Mouse (Mus musculus) brown adipose tissue, adult 24 weeks (tissue): Measurements from ENCODE around the gene Lactb. TPM values are rescaled to one million over a fixed set of nuclear protein-coding genes. Genes with fewer than 3 reads are reported as not detected.
A peak's percentile ranks its signal among the peaks of the same experiment; 100 is the strongest.

Source experiments
- H3K27ac ChIP-seq: fragments of 200-500 bp; replicated peaks from 2 replicates; pipeline ENCODE4 v1.5.1; 2012; ENCODE audit warnings: low read depth, mild to moderate bottlenecking, low read length
- H3K4me1 ChIP-seq: fragments of 200-500 bp; 2 replicates; pipeline ENCODE4 v1.6.1; 2012; ENCODE audit warnings: low read length, mixed read lengths; ENCODE audit not compliant: control insufficient read depth, insufficient read depth, insufficient read length
- H3K4me3 ChIP-seq: fragments of 200-500 bp; 2 replicates; pipeline ENCODE4 v1.5.1; 2012; ENCODE audit warnings: low read depth, mild to moderate bottlenecking, low read length, moderate library complexity; ENCODE audit not compliant: insufficient read depth
- polyA plus RNA-seq: library from polyadenylated mRNA; stranded (reverse); fragments of >200 nt; gene quantifications from 2 replicates; pipeline ENCODE4 v1.2.4, GENCODE M21; 2012; ENCODE audit not compliant: missing spikeins, insufficient read depth, insufficient read length

Lactb gene
- polyA plus RNA-seq, 1 experiment: 27.1 TPM

- Histone ChIP-seq H3K27ac (no peak overlapping the region), H3K4me3 (no peak overlapping the region), H3K4me1 (peaks cover 5% of the 10 kb centered on the region; the same call in 1 of the 2 replicates)
Observed at GRCm38 (mm10) chr9:66952886-66953285, 22.4 kb downstream of the Lactb start.

DNA sequence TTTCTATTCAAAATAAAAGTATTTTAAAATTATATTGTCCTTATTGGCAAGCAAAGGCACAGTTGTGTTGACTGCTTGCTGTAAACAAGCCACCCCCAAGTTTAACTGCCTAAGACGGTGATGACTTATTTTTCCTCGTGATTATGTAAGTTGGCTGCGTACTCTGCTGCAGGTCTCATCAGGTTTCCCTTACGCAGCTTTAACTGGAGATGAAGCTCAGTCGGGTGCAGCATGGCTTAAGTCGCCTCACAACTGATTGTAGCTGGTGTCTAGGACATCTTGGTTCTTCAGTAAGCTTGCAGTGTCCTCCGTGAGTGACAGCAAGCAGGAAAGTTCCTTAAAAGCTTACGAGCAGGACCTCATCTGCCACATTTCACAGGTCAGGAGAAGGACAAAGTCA, 23.0 kb downstream of the Lactb start:
- Histone ChIP-seq H3K4me3 (no peak overlapping the region), H3K27ac (no peak overlapping the region)

DNA sequence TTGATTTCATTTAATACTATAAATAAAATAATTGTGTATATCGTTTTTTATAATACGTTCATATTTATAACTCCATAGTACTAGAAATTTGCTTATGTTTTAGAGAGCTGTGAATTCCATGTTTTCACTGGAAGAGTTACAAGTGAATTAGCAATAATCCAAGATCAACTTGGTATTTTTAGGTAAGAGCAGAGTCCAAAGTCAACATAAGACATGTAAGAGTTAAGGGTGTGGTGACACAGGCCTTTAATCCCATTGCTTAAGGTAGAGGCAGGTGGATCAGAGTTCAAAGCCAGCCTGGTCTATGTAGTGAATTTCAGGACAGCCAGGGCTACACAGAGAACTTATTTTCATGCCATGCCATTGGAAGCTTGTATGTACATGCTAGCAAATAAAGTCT, 26.7 kb downstream of the Lactb start:
- H3K27ac ChIP-seq: no peak overlapping the region
- H3K4me3 ChIP-seq: no peak overlapping the region
- H3K4me1 ChIP-seq: no peaks in the 10 kb centered on the region; the same call in 1 of the 2 replicates

More for the DNA sequence above, 23.0 kb downstream of the Lactb start:
- H3K4me1 ChIP-seq: 0 out of 2 replicates have a peak, but pooled peaks cover 2% of the 10 kb centered on the region

DNA sequence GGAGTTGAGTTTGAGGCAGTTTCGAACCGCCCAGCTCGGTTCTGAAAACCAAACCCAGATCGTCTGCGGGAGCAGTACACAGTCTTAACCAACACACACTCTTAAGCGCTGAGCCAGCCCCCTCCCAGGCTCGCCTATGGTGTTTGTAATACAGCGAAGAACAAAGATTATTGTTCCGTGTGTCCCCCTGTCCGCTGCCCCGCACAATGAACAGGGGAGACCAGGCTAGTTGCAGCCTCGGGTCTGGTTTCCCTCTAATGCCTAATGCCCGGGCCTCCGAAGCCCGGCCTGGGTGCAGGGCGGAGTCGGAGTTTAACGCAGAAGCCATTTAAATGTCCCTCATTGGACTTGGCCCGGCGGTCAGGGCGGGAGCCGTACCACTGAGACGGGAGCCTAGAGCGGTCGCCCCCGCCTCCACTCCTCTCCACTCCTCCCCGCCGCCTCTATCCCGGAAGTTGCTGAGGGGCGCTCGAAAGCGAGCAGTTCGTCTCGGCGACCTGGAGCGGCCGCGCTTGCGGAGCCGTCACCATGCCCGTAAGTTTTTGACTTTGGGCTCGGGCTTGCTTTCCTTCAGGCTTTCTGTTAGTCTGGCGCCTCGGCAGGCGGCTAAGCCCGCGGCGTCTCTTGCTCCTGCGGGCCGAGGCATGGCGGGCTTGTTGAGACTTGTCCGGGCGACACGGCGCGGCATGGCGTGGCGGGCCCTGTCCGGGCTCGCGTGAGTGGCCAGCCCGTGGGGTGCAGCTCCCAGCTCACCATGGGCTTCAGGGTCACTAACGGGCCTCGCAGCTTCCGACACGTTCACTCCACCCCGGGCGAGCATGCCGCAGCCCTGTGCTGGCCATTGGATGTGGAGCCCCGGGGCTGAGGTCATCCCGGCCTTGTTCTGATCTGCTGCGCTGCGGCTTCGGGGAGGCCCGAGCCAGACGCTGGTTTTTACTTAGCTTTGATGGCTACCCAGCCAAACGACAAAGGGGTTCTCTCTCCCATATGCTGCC, 29.3 kb downstream of the Lactb start, which contains the start of gene Rps27l:
Gene Rps27l (plus strand): TSS at position 440 of the 995 bp plus-strand sequence.
- H3K4me3 ChIP-seq: peak within 1 kb of the TSS; percentile 86
- no peaks in the 10 kb centered on the region; the same call in 1 of the 2 replicates for H3K4me1 ChIP-seq
- peak within 1 kb of the TSS; percentile 86 for H3K27ac ChIP-seq

DNA sequence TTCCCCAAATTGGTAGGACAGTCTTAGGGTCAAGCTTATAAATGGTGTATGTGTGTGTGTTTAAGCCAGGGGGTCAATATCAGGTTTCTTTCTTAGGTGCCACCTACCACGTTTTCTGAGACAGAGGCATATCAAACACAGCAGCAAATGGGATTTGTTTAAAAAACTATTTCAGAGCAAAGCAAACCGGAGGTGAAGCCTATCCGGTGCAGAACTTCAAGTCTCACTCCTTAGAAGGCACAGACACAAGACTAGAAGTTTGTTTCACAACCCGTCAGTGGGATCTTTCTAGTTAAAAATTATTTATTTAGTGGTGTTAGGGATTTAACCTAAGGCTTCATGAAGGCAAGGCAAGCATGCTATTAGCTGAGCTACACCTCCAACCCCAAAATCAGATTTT, 30.1 kb downstream of the Lactb start:
- Histone ChIP-seq H3K4me1 (no peaks in the 10 kb centered on the region; the same call in 1 of the 2 replicates), H3K27ac (peak overlapping the region; percentile 86), H3K4me3 (peak overlapping the region; percentile 86)

DNA sequence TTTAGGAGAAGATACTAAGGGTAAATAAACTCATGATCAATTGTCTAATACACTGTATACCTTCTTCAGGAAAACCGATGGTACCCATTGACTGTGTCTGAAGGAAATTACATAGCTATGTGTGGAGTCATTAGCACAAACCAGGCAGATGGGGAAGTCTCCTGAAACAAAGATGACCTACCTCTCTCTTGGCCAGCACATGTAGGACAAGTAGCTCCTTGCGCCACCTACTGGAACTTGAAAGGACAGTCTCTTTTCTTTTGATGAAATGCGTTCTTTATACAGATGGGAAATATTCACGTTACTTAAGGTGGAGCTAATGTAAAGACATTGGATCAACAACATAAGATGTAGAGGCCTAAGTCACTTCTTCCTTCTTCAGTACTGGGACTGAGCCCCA, 36.4 kb downstream of the Lactb start:
- no peak overlapping the region for H3K4me3 ChIP-seq

DNA sequence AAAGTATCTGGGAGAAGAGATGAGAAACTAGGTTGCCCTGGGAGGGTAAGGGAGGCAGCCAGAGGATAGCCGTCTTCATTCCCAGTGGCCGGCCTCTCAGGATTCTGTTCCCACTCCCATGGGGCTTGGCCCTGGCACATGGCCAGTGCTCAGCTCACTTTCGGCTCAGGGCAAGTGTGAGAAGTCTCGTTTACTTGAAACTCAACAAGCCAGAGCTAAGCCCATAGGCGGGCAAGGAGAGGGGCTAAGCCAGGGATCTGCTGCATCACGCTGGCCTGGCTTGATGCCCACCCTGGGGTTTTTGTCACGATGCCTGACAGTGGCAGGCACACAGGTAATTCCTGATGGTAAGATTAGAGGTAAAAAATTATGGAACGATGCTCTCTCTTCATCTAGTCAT, 37.8 kb downstream of the Lactb start:
- Histone ChIP-seq H3K27ac (no peak overlapping the region), H3K4me1 (no peaks in the 10 kb centered on the region), H3K4me3 (no peak overlapping the region)

More for the DNA sequence above, 36.4 kb downstream of the Lactb start:
- H3K27ac ChIP-seq: no peak overlapping the region
- H3K4me1 ChIP-seq: no peaks in the 10 kb centered on the region

- H3K4me1 ChIP-seq: no peaks in the 10 kb centered on the region
- no peak overlapping the region for H3K27ac ChIP-seq
- no peak overlapping the region for H3K4me3 ChIP-seq
Observed at GRCm38 (mm10) chr9:66933869-66934808, 41.1 kb downstream of the Lactb start.

- no peak overlapping the region for H3K27ac ChIP-seq
- no peak overlapping the region for H3K4me3 ChIP-seq
- H3K4me1 ChIP-seq: no peaks in the 10 kb centered on the region
Observed at GRCm38 (mm10) chr9:66930351-66930750, 44.9 kb downstream of the Lactb start.

DNA sequence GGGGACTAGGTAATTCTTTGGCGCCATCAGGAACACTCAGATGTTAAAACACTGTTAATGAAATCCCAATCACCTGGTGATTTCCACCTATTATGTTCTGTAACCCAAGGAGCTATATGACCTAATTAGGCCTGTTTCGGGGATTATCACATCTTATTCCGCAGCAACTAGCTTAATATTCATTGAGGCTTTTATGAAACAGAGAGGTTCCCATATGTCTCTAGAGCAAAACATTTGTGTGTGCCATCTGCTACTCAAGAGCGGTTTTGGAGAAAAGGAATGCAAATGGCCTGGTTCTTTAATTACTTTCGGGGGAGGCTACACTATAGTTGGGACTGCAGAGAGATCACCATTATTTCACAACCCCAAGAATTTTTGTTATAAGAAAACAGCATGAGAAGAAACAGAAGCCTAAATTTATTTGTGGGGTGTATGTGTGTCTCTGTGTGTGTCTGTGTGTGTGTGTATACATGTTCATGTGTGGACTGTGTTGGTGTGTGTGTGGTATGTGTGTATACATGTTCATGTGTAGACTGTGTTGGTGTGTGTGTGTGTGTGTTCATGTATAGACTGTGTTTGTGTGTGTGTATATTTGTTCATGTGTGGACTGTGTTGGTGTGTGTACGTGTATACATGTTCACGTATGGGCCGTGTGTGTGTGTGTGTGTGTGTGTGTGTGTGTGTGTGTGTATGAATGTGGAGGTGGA, 47.4 kb downstream of the Lactb start:
- no peak overlapping the region for H3K27ac ChIP-seq
- H3K4me1 ChIP-seq: no peaks in the 10 kb centered on the region
- no peak overlapping the region for H3K4me3 ChIP-seq

GRCm38 (mm10) chr9:66925853-66926252, 49.4 kb downstream of the Lactb start:
- Histone ChIP-seq H3K4me1 (no peaks in the 10 kb centered on the region), H3K4me3 (no peak overlapping the region), H3K27ac (no peak overlapping the region)

GRCm38 (mm10) chr9:66922076-66922475, 53.2 kb downstream of the Lactb start:
- no peak overlapping the region for H3K4me3 ChIP-seq
- 0 out of 2 replicates have a peak, but pooled peaks cover 3% of the 10 kb centered on the region for H3K4me1 ChIP-seq
- no peak overlapping the region for H3K27ac ChIP-seq

DNA sequence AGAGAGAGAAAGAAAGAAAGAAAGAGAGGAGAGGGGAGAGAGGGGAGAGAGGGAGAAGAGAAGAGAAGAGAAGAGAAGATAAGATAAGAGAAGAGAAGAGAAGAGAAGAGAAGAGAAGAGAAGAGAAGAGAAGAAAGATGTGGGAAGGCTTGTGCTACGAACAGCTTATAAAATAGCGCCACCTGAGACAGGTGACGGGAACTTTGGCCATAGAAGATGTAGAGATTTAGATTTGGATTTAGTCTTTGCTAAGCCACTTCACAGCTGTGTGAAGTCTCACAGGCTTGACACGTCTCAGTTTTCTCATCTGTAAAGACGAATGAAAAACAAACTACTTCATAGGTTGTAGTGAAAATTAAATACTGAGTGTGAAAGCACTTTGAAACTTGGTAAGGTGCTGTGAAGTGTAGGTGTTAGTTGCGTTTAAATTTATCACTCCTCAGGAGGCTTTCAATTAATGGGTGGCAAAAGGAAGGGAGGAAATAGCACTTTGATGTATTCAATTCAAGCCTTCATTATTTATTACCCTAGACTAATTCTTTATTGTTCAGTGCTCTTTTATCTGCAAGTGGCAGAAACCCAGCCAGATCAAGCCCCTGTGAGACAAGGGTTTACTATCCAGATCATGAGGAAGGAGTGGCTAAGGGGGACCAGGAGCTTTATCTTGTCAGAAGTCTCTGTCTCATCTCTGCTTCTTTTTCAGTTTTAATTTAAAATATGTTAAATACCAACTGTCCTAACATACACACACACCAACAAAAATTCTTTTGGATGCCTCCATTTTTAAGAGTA, 54.6 kb downstream of the Lactb start:
- no peak overlapping the region for H3K27ac ChIP-seq
- peaks cover 5% of the 10 kb centered on the region; the same call in 1 of the 2 replicates for H3K4me1 ChIP-seq
- H3K4me3 ChIP-seq: no peak overlapping the region

- Histone ChIP-seq H3K4me1 (peaks cover 11% of the 10 kb centered on the region; the same call in 1 of the 2 replicates), H3K27ac (no peak overlapping the region), H3K4me3 (peak overlapping the region; percentile 64)
Observed at GRCm38 (mm10) chr9:66919981-66920380, 55.3 kb downstream of the Lactb start.
